Mouse (Mus musculus): ENCODE results near the gene Resp18. TPM values are rescaled to one million over a fixed set of nuclear protein-coding genes. Genes with fewer than 3 reads are reported as not detected.

Gene Resp18
- total and polyA plus RNA-seq, 3 experiments, result not detected

GRCm38 (mm10) chr1:75284911-75285310 is 6.7 kb upstream of the Resp18 start:
- dilution Hi-C loops (cut with MboI; ENCODE audit: extremely low pct_ligation_motif_present, extremely low pct_unique_long_range_greater_than_20kb, low sequenced_read_pairs) (no loop called here), in situ Hi-C loops (cut with MboI; ENCODE audit: low pct_ligation_motif_present, low pct_unique_long_range_greater_than_20kb, low sequenced_read_pairs) (no loop called here)
- H3K9me3 ChIP-seq (replicated peaks; ENCODE audit: low read length), result peaks cover 26% of the 10 kb centered on the region
- H3K27ac ChIP-seq (ENCODE audit: insufficient read depth, low read depth), result no peak overlapping the region
- H3K4me3 ChIP-seq (replicated peaks in 1 of 3; ENCODE audit: low read depth in 2 of 3, low read length in 2 of 3, poor library complexity in 1 of 3), result no peak overlapping the region
- H3K4me1 ChIP-seq (ENCODE audit: control insufficient read depth in 1 of 2, insufficient read depth in 2 of 2), result no peaks in the 10 kb centered on the region
- H3K9ac ChIP-seq (ENCODE audit: insufficient read depth, low read depth), result no peak overlapping the region
- TF ChIP-seq ZMIZ1 (IDR thresholded peaks at IDR 0.05; ENCODE audit: low read depth, low read length), result no peak
- TF ChIP-seq GABPA (IDR thresholded peaks at IDR 0.05; ENCODE audit: insufficient replicate concordance, low read depth, low read length), result no peak
- no peak for TF ChIP-seq ZKSCAN1 (IDR thresholded peaks at IDR 0.05; ENCODE audit: borderline replicate concordance, low read depth, low read length)
- no peak for TF ChIP-seq HCFC1 (IDR thresholded peaks at IDR 0.05; ENCODE audit: low read depth, low read length)
- no peak for TF ChIP-seq ZNF384 (IDR thresholded peaks at IDR 0.05; ENCODE audit: low read depth, low read length)
- no peak for TF ChIP-seq E2F4 (IDR thresholded peaks at IDR 0.05; ENCODE audit: insufficient replicate concordance, low read depth, low read length)
- no peak for TF ChIP-seq USF2 (conservative IDR thresholded peaks at IDR 0.05; ENCODE audit: low read depth, low read length)
- TF ChIP-seq MAZ (IDR thresholded peaks at IDR 0.05; ENCODE audit: low read depth, low read length), result no peak
- no peak for TF ChIP-seq TCF12 (IDR thresholded peaks at IDR 0.05; ENCODE audit: low read depth, low read length)
- no peak for TF ChIP-seq NELFE (IDR thresholded peaks at IDR 0.05; ENCODE audit: low read depth, low read length)
- TF ChIP-seq MAX (IDR thresholded peaks at IDR 0.05; ENCODE audit: low read length), result no peak
- TF ChIP-seq UBTF (IDR thresholded peaks at IDR 0.05; ENCODE audit: low read depth, low read length), result no peak
- no peak for TF ChIP-seq CHD1 (IDR thresholded peaks at IDR 0.05; ENCODE audit: low read depth, low read length)
- no peak for TF ChIP-seq SMC3 (IDR thresholded peaks at IDR 0.05; ENCODE audit: low read depth, low read length)
- no peak for TF ChIP-seq MEF2A (IDR thresholded peaks at IDR 0.05; ENCODE audit: borderline replicate concordance, low read depth, low read length)
- TF ChIP-seq RAD21 (IDR thresholded peaks at IDR 0.05; ENCODE audit: low read depth, low read length), result no peak
- TF ChIP-seq POLR2AphosphoS2 (IDR thresholded peaks at IDR 0.05; ENCODE audit: low read depth, low read length), result no peak
- no peak for TF ChIP-seq NRF1 (IDR thresholded peaks at IDR 0.05; ENCODE audit: low read depth, low read length)
- no peak for DNase-seq (ENCODE audit: extremely low read depth)
- no peaks in the 10 kb centered on the region for H3K79me2 ChIP-seq (replicated peaks; ENCODE audit: control insufficient read depth, extremely low read depth, insufficient read depth, poor library complexity, severe bottlenecking)
- H3K36me3 ChIP-seq (replicated peaks in 1 of 2; ENCODE audit: control insufficient read depth in 1 of 2, insufficient read depth in 1 of 2, low read length in 1 of 2), result no peaks in the 10 kb centered on the region
- no peak overlapping the region for H3K4me2 ChIP-seq (ENCODE audit: insufficient read depth, low read depth, poor library complexity, severe bottlenecking)
- peaks cover 55% of the 10 kb centered on the region for H3K27me3 ChIP-seq (replicated peaks)

- Histone ChIP-seq H3K9ac (ENCODE audit: insufficient read depth, low read depth) (no peak overlapping the region), H3K4me3 (replicated peaks in 1 of 3; ENCODE audit: low read depth in 2 of 3, low read length in 2 of 3, poor library complexity in 1 of 3) (no peak overlapping the region), H3K36me3 (replicated peaks in 1 of 2; ENCODE audit: control insufficient read depth in 1 of 2, insufficient read depth in 1 of 2, low read length in 1 of 2) (no peaks in the 10 kb centered on the region), H3K9me3 (replicated peaks; ENCODE audit: low read length) (peaks cover 26% of the 10 kb centered on the region), H3K4me1 (ENCODE audit: control insufficient read depth in 1 of 2, insufficient read depth in 2 of 2) (no peaks in the 10 kb centered on the region), H3K4me2 (ENCODE audit: insufficient read depth, low read depth, poor library complexity, severe bottlenecking) (no peak overlapping the region), H3K79me2 (replicated peaks; ENCODE audit: control insufficient read depth, extremely low read depth, insufficient read depth, poor library complexity, severe bottlenecking) (no peaks in the 10 kb centered on the region), H3K27me3 (replicated peaks) (peaks cover 57% of the 10 kb centered on the region), H3K27ac (ENCODE audit: insufficient read depth, low read depth) (no peak overlapping the region)
- no peak for TF ChIP-seq PAX5 (IDR thresholded peaks at IDR 0.05; ENCODE audit: low read length)
- TF ChIP-seq E2F4 (IDR thresholded peaks at IDR 0.05; ENCODE audit: insufficient replicate concordance, low read depth, low read length), result no peak
- no peak for TF ChIP-seq SMC3 (IDR thresholded peaks at IDR 0.05; ENCODE audit: low read depth, low read length)
- TF ChIP-seq TCF12 (IDR thresholded peaks at IDR 0.05; ENCODE audit: low read depth, low read length), result no peak
- TF ChIP-seq SIN3A (IDR thresholded peaks at IDR 0.05; ENCODE audit: low read length), result no peak
- TF ChIP-seq CHD1 (IDR thresholded peaks at IDR 0.05; ENCODE audit: low read depth, low read length), result no peak
- TF ChIP-seq TBP (conservative IDR thresholded peaks at IDR 0.05; ENCODE audit: low read depth, low read length), result no peak
- no peak for TF ChIP-seq HCFC1 (IDR thresholded peaks at IDR 0.05; ENCODE audit: low read depth, low read length)
- TF ChIP-seq MEF2A (IDR thresholded peaks at IDR 0.05; ENCODE audit: borderline replicate concordance, low read depth, low read length), result no peak
- TF ChIP-seq RCOR1 (conservative IDR thresholded peaks at IDR 0.05; ENCODE audit: low read depth, low read length), result no peak
- TF ChIP-seq JUND (conservative IDR thresholded peaks at IDR 0.05; ENCODE audit: low read depth, low read length), result no peak
- no peak for TF ChIP-seq ZMIZ1 (IDR thresholded peaks at IDR 0.05; ENCODE audit: low read depth, low read length)
- no peak for TF ChIP-seq ZKSCAN1 (IDR thresholded peaks at IDR 0.05; ENCODE audit: borderline replicate concordance, low read depth, low read length)
- dilution Hi-C loops (cut with MboI; ENCODE audit: extremely low pct_ligation_motif_present, extremely low pct_unique_long_range_greater_than_20kb, low sequenced_read_pairs) (no loop called here), in situ Hi-C loops (cut with MboI; ENCODE audit: low pct_ligation_motif_present, low pct_unique_long_range_greater_than_20kb, low sequenced_read_pairs) (no loop called here)
- no peak for DNase-seq (ENCODE audit: extremely low read depth)
Observed at GRCm38 (mm10) chr1:75283017-75283416, 4.8 kb upstream of the Resp18 start.

Measured in CH12.LX (cell line).